Mouse (Mus musculus) adrenal gland, adult (tissue): ENCODE measurements at regions not wholly inside any gene's neighbourhood (a gene's known extent, or its start where the extent isn't known, plus 50 kb on each side); places are given as distances from the start of the nearest gene placed in this dataset.

Source experiments
- DNase-seq, 2 experiments: peaks; one replicate each; pipeline ENCODE4 v3.0.0; 2022 to 2023; ENCODE audit warnings: low spot score in 1 of 2; ENCODE audit not compliant: inconsistent age in 2 of 2

DNA sequence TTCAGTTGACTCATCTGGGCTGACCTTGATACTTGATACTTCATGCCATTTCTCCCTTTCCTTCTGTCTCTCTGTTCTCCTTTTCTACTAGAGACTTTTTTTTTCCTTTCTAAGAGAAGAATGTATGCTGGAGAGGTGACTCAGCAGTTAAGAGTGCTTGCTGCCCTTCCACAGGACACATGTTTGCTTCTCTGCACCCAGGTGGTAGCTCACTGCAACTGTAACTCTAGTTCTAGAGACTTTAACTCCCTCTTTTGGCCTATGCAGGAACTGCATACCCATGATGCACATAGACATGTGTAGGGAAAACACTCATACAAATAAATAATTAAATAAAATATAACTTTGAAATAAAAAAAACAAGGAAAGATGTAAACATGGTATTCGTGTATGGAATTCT lies 221.5 kb upstream of the Nr2f2 start:
- no peak for DNase-seq

DNA sequence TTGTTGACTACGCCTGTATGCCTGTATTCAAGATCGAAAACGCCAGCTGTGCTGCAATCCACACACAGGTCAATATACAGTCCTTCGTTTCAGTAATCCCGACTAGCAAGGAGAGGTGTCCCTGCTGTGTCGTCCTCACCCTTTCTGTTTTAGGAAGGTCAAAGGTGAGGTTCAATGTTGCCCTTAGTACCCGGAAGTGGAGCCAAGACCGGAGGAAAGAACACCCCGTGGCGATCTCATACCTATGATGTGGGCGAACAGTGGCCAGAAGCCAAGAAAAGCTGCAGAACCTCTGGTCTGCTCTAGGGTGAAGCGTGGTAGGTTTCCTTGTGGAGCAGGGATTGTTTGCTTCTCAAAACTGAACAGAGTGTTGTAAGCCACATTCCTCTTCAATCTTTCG lies 217.9 kb upstream of the Nr2f2 start:
- DNase-seq = no peak

DNA sequence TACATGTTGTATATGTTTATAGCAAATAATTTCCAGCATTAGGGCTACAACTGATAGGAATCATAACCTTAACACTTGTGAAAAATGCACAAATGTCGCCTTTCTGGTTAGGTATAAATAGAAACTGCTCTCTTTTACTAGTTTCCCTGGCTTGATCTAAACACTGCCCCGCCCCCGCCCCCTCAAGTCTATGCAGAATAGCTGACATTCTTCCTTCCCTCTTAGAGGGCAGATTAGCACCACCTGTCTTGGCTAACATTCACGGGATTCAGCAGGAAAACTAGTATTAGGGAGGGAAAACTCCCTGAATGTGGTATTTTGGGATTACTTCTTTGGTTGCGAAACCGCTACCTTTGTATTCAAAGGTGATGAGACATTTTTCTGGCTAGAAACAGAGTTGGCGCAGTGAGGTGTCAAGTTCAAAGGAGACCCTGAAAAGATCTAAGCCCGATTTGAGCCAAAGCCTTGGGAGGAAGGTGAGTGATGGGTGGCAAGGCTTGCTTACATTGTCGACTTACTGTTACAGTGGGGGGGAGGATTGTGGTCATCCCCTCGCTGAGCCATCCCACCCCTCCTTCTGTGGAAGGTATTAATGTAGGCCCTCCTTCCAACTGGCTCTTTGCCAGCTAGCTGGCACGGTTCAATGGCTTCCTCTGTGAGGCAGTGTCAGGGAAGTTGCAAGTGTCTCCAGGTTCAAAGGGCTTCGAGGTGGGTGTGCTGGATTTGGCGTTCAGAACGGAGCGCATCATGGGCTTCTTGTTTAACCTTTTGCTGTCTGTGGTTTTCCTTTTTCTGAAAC lies 209.8 kb upstream of the Nr2f2 start:
- peak; percentile 7 to 55 for DNase-seq

GRCm38 (mm10) chr7:70575614-70576013 lies 209.1 kb upstream of the Nr2f2 start:
- DNase-seq = no peak

- no peak for DNase-seq
Measured at GRCm38 (mm10) chr7:70574194-70574593, 207.7 kb upstream of the Nr2f2 start.

- DNase-seq = no peak
Measured at GRCm38 (mm10) chr7:70565034-70565433, 198.5 kb upstream of the Nr2f2 start.

DNA sequence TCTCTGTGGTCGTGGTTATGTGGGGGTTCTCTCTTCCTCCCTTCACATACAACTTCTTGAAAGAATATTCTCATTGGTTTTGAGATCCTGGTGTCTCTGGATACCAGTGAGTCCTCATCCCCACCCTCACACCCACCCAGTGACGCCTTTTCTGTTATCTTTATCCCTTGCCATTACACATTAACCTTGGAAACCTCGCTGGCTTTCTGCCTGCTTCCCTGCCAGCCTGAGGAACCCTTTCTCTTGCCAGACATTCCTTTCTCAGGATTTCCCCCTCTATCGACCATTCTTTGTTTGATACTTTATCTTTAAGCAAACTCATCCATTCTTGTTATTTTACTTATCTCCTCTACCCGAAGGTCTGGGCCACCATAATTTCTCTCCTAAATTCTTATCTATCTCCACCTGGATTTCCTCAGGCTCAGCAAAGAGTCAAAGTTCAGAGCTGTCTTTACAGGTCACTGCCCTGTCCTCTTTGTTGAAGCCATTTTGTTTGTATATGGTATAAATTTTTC lies 182.5 kb upstream of the Nr2f2 start:
- DNase-seq = no peak

DNA sequence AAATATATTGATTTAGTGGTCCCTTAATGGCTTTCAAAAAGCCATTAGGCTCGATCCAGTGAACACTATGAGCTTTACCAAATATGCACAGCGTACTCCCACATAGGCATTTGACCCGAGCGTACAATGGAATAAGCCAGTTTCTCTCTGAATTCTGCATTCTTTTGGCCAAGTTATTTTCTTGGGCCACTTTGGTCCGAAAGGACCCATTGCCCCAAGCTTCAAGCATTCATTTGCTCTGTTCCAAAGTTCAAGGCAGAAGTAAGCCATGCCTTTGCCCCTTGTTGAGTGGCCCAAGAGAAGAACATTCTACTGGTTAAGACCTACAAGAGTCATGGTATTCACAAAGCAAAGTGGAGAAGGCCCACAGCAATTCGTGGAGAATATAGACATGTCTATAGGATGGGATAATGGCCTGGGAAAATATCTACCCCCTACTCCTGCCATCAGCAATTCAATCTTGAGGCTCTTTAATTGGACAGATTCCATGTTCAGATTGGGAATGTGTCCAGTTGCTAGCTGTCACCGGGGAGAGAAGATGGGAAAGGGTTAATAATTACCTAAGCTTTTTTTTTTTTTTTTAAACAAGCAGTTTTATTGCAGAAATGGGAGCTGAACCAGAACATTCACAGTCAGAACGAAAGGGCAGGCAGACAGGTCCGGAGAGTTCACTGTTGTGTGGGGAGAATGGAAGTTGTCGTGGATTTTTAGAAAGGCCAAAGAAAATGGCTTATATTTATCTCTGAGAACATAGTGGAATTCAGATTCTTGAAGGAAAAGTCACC lies 175.5 kb upstream of the Nr2f2 start:
- no peak for DNase-seq

- no peak for DNase-seq
Measured at GRCm38 (mm10) chr7:70539121-70539642, 172.6 kb upstream of the Nr2f2 start.

DNA sequence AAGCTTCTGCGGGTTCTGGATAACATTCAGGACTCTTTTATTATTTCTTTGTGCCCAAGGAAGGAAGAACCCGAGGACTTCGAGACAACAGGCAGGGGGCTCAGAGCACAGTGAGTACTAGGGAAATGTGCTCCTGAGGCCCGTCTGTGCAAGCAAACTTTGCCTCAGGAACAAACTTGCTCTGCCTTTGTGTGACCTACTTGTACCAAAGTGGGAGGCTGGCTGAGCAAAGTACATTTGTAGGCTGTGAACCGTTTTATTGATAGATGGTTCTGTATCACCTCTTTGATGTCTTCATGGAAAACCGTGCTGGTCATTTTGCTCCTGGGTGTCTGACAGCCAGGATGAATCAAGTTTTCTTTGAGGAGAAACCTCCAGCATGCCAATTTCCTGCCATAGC lies 169.5 kb upstream of the Nr2f2 start:
- no peak for DNase-seq

- DNase-seq = no peak
Measured at GRCm38 (mm10) chr7:70533552-70533951, 167.0 kb upstream of the Nr2f2 start.

DNA sequence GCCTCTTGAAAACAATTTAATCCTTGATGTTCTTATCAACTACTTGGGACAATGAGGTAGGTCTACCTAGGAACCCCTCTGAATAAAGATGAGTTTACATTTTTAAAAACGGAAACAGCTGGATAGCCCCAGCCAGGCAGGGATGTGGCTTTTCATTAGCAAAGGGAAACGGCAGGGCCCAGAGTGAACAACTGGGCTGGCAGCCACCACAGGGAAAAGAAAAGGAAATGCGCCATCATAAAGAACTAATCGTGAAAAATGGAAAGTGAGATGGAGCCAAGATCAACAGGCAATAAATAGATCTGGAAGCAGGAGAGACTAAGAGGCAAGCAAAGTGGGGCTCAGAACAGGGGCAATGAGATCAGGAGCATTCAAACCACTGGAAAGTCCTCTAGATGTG lies 161.4 kb upstream of the Nr2f2 start:
- peak in 1 of 2 experiments; percentile 18 for DNase-seq

- DNase-seq = no peak
Measured at GRCm38 (mm10) chr7:70525372-70525771, 158.8 kb upstream of the Nr2f2 start.

- DNase-seq = no peak
Measured at GRCm38 (mm10) chr7:70524744-70525143, 158.2 kb upstream of the Nr2f2 start.

- no peak for DNase-seq
Measured at GRCm38 (mm10) chr7:70524251-70524650, 157.7 kb upstream of the Nr2f2 start.

DNA sequence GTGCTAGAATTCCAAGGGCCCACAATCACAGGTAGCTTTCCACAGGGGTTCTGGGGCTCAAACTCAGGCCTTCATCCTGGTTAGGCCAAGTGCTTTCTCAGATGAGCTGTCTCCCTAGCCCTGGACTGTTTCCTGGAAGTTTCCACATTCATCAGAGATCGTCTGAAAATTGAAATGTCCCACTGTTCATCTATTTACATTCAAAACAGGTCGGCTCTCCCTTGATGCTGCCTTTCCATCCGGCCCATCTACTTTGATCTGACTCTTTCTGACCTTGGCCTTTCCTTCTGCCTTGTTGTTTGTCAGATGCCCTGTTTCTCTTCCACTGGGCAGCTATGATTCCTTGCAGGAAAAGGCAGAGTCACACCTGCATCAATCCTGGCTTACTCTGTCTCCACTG lies 150.2 kb upstream of the Nr2f2 start:
- peak; percentile 50 to 76 for DNase-seq

GRCm38 (mm10) chr7:70515341-70515851 lies 148.9 kb upstream of the Nr2f2 start:
- peak in 1 of 2 experiments; percentile 37 for DNase-seq

GRCm38 (mm10) chr7:70514666-70515065 lies 148.1 kb upstream of the Nr2f2 start:
- peak in 1 of 2 experiments; percentile 61 for DNase-seq

DNA sequence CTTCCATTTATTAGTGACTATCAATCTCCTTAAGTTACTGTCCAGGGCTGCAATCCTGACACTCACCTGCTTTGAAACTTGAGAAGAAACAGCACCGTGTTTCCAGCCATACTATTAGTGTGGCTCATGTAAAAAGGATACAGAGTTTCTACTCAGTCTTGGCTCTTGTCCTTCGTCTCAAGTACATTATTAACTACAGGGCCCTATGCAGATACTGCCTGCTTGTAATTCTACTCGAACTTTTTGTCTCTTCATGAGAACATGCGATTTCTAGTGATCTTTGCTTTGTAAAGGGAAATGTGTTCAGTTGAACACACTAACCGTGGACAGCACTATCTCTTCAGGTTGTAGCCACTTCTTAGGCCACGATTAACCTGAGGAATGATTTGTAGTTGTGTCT lies 145.8 kb upstream of the Nr2f2 start:
- no peak for DNase-seq

DNA sequence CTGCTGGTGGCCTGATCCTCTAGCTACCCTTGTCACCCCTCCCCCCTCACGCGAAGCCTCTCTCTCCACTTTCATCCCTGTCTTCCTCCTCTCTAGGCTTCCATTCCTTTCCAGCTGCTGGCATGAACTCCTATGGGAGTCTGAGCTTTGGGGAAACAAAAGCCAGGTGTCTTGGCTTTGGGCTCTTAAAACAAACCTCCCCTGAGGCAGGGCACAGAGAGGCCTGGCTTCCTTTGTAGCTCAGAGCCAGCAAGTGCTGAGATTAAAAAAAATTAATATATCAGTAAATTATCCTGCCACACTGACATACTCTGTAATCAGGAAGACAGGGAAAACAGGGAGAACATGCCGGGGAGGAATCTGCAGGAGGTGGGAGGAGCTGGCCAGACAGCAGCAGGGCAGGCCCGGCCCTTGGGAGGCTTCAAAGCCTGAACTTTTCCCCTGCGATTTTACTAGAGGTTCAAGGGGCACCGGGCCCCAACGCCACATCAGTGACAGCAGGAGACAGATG lies 139.2 kb upstream of the Nr2f2 start:
- DNase-seq = peak; percentile 60 to 81

DNA sequence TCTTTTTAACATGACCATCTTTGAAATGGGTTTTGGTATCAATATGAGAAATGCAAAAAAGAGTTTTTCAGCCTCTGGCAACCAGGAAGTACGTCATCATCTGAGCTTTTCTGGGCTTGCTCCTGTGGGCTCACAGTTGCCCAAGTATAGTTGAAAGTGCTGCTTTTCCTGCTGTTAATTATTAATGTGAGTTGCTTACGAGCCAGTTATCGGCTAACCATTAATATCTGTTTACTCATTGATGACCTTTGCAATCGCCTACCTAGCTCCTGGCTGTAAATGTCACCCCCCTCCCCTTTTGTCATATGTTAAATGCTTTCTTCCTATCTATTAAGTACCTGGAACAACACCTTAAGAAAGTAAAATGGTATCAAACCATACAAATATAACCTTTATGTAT lies 135.3 kb upstream of the Nr2f2 start:
- DNase-seq = no peak
